Mouse (Mus musculus): Measurements from ENCODE around the gene Sytl1. TPM values are rescaled to one million over a fixed set of nuclear protein-coding genes. Genes with fewer than 3 reads are reported as not detected.

Sytl1 gene
- polyA plus RNA-seq, 1 experiment from 2014 or later, result 9.3 TPM

- H3K9me3 ChIP-seq (ENCODE audit: control insufficient read depth, low read depth, low read length), result no peaks in the 10 kb centered on the region
- no peak overlapping the region for H3K9ac ChIP-seq (replicated peaks; ENCODE audit: low read depth, low read length)
- H3K27ac ChIP-seq (ENCODE audit: low read length), result peak overlapping the region; percentile 45
- no peak for ATAC-seq (ENCODE audit: insufficient number of reproducible peaks, insufficient read depth, low FRiP score, low read depth)
- H3K4me1 ChIP-seq (ENCODE audit: control insufficient read depth, insufficient read depth, low read length), result peaks cover 18% of the 10 kb centered on the region
- peaks cover 34% of the 10 kb centered on the region for H3K36me3 ChIP-seq (ENCODE audit: control insufficient read depth, insufficient read depth, low read length)
- 49% methylated on average over 12 of the region's 12 CpGs for WGBS
- no peak overlapping the region for H3K4me2 ChIP-seq (replicated peaks; ENCODE audit: low read depth, low read length)
- no peaks in the 10 kb centered on the region for H3K27me3 ChIP-seq (ENCODE audit: control insufficient read depth, insufficient read depth, low read length)
- H3K4me3 ChIP-seq (ENCODE audit: low read depth, low read length), result no peak overlapping the region
Measured at GRCm38 (mm10) chr4:133298516-133299365, 35.8 kb upstream of the Sytl1 start.

GRCm38 (mm10) chr4:133297801-133298238, 34.9 kb upstream of the Sytl1 start:
- H3K4me2 ChIP-seq (replicated peaks; ENCODE audit: low read depth, low read length), result no peak overlapping the region
- 3% methylated on average over 5 of the region's 5 CpGs for WGBS
- peaks cover 27% of the 10 kb centered on the region for H3K4me1 ChIP-seq (ENCODE audit: control insufficient read depth, insufficient read depth, low read length)
- peak; percentile 73; the same call in 1 of the 2 replicates for ATAC-seq (ENCODE audit: insufficient number of reproducible peaks, insufficient read depth, low FRiP score, low read depth)
- no peaks in the 10 kb centered on the region for H3K9me3 ChIP-seq (ENCODE audit: control insufficient read depth, low read depth, low read length)
- H3K27me3 ChIP-seq (ENCODE audit: control insufficient read depth, insufficient read depth, low read length), result no peaks in the 10 kb centered on the region
- H3K9ac ChIP-seq (replicated peaks; ENCODE audit: low read depth, low read length), result no peak overlapping the region
- peak overlapping the region; percentile 45; the same call in 1 of the 2 replicates for H3K27ac ChIP-seq (ENCODE audit: low read length)
- no peak overlapping the region for H3K4me3 ChIP-seq (ENCODE audit: low read depth, low read length)
- H3K36me3 ChIP-seq (ENCODE audit: control insufficient read depth, insufficient read depth, low read length), result peaks cover 29% of the 10 kb centered on the region

DNA sequence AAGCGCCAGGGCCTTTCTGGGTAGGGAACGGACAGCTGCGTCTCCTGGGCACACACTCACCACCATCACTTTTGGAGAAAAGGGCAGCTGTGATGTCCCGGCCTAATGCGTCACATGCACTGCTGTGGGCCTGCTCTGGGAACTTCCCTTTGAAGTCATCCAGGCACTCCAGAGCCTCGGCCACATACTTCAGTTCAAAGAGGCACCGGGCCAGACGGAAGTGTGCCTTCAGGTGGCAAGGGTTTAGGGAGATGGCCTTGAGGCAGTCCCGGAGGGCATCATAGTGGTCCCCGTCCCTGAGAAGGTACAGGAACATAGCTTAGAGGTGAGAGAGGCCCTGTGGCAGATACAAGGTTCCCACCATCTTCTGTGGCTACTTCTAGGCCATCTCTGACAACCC, 34.4 kb upstream of the Sytl1 start:
- 0 out of 2 replicates have a peak overlapping the region, but pooled peaks have one; percentile 15 for H3K27ac ChIP-seq (ENCODE audit: low read length)
- 0 out of 2 replicates have a peak overlapping the region, but pooled peaks have one; percentile 3 for H3K9ac ChIP-seq (replicated peaks; ENCODE audit: low read depth, low read length)
- H3K4me1 ChIP-seq (ENCODE audit: control insufficient read depth, insufficient read depth, low read length), result peaks cover 31% of the 10 kb centered on the region
- no peak overlapping the region for H3K4me2 ChIP-seq (replicated peaks; ENCODE audit: low read depth, low read length)
- no peaks in the 10 kb centered on the region for H3K27me3 ChIP-seq (ENCODE audit: control insufficient read depth, insufficient read depth, low read length)
- no peak for ATAC-seq (ENCODE audit: insufficient number of reproducible peaks, insufficient read depth, low FRiP score, low read depth)
- H3K36me3 ChIP-seq (ENCODE audit: control insufficient read depth, insufficient read depth, low read length), result peaks cover 29% of the 10 kb centered on the region
- H3K4me3 ChIP-seq (ENCODE audit: low read depth, low read length), result no peak overlapping the region
- H3K9me3 ChIP-seq (ENCODE audit: control insufficient read depth, low read depth, low read length), result no peaks in the 10 kb centered on the region
- 66% methylated on average over 10 of the region's 10 CpGs for WGBS

- Histone ChIP-seq H3K4me1 (ENCODE audit: control insufficient read depth, insufficient read depth, low read length) (peaks cover 31% of the 10 kb centered on the region), H3K4me3 (ENCODE audit: low read depth, low read length) (no peak overlapping the region), H3K27ac (ENCODE audit: low read length) (no peak overlapping the region), H3K27me3 (ENCODE audit: control insufficient read depth, insufficient read depth, low read length) (no peaks in the 10 kb centered on the region), H3K4me2 (replicated peaks; ENCODE audit: low read depth, low read length) (no peak overlapping the region), H3K9ac (replicated peaks; ENCODE audit: low read depth, low read length) (no peak overlapping the region), H3K9me3 (ENCODE audit: control insufficient read depth, low read depth, low read length) (no peaks in the 10 kb centered on the region), H3K36me3 (ENCODE audit: control insufficient read depth, insufficient read depth, low read length) (peaks cover 21% of the 10 kb centered on the region; the same call in 1 of the 2 replicates)
- ATAC-seq (ENCODE audit: insufficient number of reproducible peaks, insufficient read depth, low FRiP score, low read depth), result no peak
- 46% methylated on average over 11 of the region's 11 CpGs for WGBS
Measured at GRCm38 (mm10) chr4:133294084-133294483, 31.2 kb upstream of the Sytl1 start.

DNA sequence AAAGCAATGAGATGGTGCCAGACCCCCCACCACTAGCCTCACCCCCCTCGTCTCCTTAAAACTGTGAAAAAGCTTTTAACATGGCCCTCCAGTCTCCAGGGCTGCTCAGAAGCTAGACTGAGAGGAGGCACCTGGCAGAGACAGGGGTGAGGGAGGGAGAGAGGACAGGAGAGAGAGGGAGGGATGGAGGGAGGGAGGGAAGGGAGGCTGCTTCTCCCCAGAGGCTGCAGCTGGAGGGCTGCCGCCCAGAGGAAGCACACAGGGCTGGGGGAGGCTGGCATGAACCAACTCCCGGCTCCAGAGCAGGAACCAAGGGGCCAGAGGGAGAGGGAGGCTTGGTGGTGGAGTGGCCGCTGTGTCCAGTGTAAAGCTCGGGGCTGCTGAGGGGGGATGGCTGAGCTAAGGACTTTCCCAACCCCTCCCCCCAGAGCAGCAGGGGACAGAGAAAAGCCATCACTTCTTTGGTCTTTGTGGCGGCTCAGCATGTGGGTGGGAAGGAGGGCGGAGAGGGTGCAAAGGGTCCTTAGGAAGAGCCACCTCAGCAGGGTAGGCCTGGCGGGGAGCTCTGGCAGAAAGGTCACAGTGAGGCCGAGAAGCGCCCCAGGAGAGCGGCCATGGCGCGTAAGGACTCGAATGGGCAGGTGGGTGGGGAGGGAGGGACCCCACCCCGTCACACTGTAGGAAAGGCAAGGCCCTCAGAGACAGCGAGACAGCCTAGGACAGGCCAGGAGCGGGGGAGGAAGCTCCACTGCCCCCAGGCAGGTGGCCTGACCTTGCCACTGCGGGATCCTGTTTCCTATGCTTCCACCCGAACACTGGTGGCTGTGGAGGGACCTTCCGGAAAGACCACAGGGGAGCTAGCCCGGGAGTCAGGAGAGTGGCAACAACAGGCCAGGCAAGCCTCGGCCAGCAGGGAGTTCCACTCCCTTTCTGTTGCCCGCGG, 30.3 kb upstream of the Sytl1 start:
- peaks cover 21% of the 10 kb centered on the region; the same call in 1 of the 2 replicates for H3K36me3 ChIP-seq (ENCODE audit: control insufficient read depth, insufficient read depth, low read length)
- H3K27ac ChIP-seq (ENCODE audit: low read length), result peak overlapping the region; percentile 55; the same call in 1 of the 2 replicates
- peak; percentile 57; the same call in 1 of the 2 replicates for ATAC-seq (ENCODE audit: insufficient number of reproducible peaks, insufficient read depth, low FRiP score, low read depth)
- WGBS, result 23% methylated on average over 23 of the region's 24 CpGs
- H3K9me3 ChIP-seq (ENCODE audit: control insufficient read depth, low read depth, low read length), result no peaks in the 10 kb centered on the region
- no peak overlapping the region for H3K4me3 ChIP-seq (ENCODE audit: low read depth, low read length)
- peaks cover 23% of the 10 kb centered on the region for H3K4me1 ChIP-seq (ENCODE audit: control insufficient read depth, insufficient read depth, low read length)
- peak overlapping the region; percentile 3; the same call in 1 of the 2 replicates for H3K9ac ChIP-seq (replicated peaks; ENCODE audit: low read depth, low read length)
- H3K27me3 ChIP-seq (ENCODE audit: control insufficient read depth, insufficient read depth, low read length), result no peaks in the 10 kb centered on the region
- H3K4me2 ChIP-seq (replicated peaks; ENCODE audit: low read depth, low read length), result no peak overlapping the region

DNA sequence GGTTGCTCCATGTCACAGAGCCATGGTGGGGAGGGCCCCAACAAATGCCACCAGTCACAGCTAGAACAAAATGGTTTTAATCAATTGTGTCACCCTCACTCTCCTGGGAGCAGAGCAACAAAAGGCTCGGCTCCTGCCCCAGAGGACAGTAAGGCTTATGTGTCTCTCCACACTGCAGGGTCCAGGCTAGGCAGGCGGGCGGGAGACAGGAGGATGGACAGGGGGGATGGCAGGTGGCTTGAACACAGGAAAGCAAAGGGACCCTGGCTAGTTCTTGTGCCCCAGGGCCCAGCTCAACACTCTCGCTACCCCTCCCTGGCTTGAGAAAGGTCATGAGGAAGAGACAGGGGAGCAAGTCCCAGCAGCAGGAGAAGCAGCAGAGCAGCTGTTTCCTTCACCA, 29.5 kb upstream of the Sytl1 start:
- WGBS, result 73% methylated on average over 4 of the region's 4 CpGs
- Histone ChIP-seq H3K4me3 (ENCODE audit: low read depth, low read length) (no peak overlapping the region), H3K9me3 (ENCODE audit: control insufficient read depth, low read depth, low read length) (no peaks in the 10 kb centered on the region), H3K9ac (replicated peaks; ENCODE audit: low read depth, low read length) (0 out of 2 replicates have a peak overlapping the region, but pooled peaks have one; percentile 3), H3K27ac (ENCODE audit: low read length) (peak overlapping the region; percentile 55; the same call in 1 of the 2 replicates), H3K27me3 (ENCODE audit: control insufficient read depth, insufficient read depth, low read length) (no peaks in the 10 kb centered on the region), H3K36me3 (ENCODE audit: control insufficient read depth, insufficient read depth, low read length) (peaks cover 19% of the 10 kb centered on the region; the same call in 1 of the 2 replicates), H3K4me1 (ENCODE audit: control insufficient read depth, insufficient read depth, low read length) (peaks cover 16% of the 10 kb centered on the region), H3K4me2 (replicated peaks; ENCODE audit: low read depth, low read length) (no peak overlapping the region)
- 0 out of 2 replicates have a peak, but pooled peaks have one; percentile 12 for ATAC-seq (ENCODE audit: insufficient number of reproducible peaks, insufficient read depth, low FRiP score, low read depth)

DNA sequence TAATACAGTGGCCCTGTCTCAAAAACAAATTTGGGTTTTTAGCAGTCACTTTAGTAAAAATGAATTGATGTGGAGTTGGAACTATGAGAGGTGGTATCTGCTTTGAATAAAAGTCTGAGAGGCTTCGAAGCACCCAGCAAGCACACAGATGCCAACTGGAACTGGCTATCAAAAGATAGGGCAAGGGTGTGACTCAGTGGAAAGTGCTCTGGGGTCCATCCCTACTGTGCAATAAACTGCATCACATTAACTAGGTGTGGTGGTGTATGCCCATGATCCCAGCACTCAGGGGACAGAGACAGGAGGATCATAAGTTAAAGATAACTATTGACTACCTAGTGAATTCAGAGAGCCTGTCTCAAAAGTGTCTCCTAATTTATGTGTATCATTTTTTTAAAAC, 28.3 kb upstream of the Sytl1 start:
- no peak overlapping the region for H3K4me2 ChIP-seq (replicated peaks; ENCODE audit: low read depth, low read length)
- H3K27ac ChIP-seq (ENCODE audit: low read length), result no peak overlapping the region
- no peak overlapping the region for H3K4me3 ChIP-seq (ENCODE audit: low read depth, low read length)
- H3K4me1 ChIP-seq (ENCODE audit: control insufficient read depth, insufficient read depth, low read length), result peaks cover 14% of the 10 kb centered on the region
- 93% methylated on average over 1 of the region's 1 CpGs for WGBS
- no peaks in the 10 kb centered on the region for H3K27me3 ChIP-seq (ENCODE audit: control insufficient read depth, insufficient read depth, low read length)
- no peak overlapping the region for H3K9ac ChIP-seq (replicated peaks; ENCODE audit: low read depth, low read length)
- no peak for ATAC-seq (ENCODE audit: insufficient number of reproducible peaks, insufficient read depth, low FRiP score, low read depth)
- H3K36me3 ChIP-seq (ENCODE audit: control insufficient read depth, insufficient read depth, low read length), result peaks cover 8% of the 10 kb centered on the region; the same call in 1 of the 2 replicates
- H3K9me3 ChIP-seq (ENCODE audit: control insufficient read depth, low read depth, low read length), result no peaks in the 10 kb centered on the region
